Mouse (Mus musculus): ENCODE measurements around the gene Pinlyp. TPM values are rescaled to one million over a fixed set of nuclear protein-coding genes. Genes with fewer than 3 reads are reported as not detected.

Gene Pinlyp
- polyA plus RNA-seq, 1 experiment from 2014 or later, result 0.55 TPM

- Histone ChIP-seq H3K27me3 (ENCODE audit: insufficient read depth, low read length) (no peaks in the 10 kb centered on the region), H3K9ac (ENCODE audit: low read depth, low read length) (0 out of 2 replicates have a peak overlapping the region, but pooled peaks have one; percentile 5), H3K27ac (peak overlapping the region; percentile 36; the same call in 1 of the 2 replicates), H3K36me3 (ENCODE audit: insufficient read depth, low read length) (peaks cover 17% of the 10 kb centered on the region), H3K4me3 (replicated peaks; ENCODE audit: low read depth, low read length) (no peak overlapping the region), H3K4me1 (replicated peaks; ENCODE audit: insufficient read depth, low read length) (peaks cover 11% of the 10 kb centered on the region), H3K9me3 (replicated peaks; ENCODE audit: low read length) (no peaks in the 10 kb centered on the region), H3K4me2 (ENCODE audit: low read length) (no peak overlapping the region)
- ATAC-seq (replicated peaks; ENCODE audit: low FRiP score, low read depth) (0 out of 2 replicates have a peak, but pooled peaks have one; percentile 11), DNase-seq (ENCODE audit: low spot score) (peak; percentile 21)
- TF ChIP-seq CTCF (IDR thresholded peaks at IDR 0.05; ENCODE audit: low read depth), result no peak
- 47% methylated on average over 5 of the region's 5 CpGs for WGBS
Observed at GRCm38 (mm10) chr7:24537591-24537990, 8.3 kb downstream of the Pinlyp start.

- no peak for TF ChIP-seq CTCF (IDR thresholded peaks at IDR 0.05; ENCODE audit: low read depth)
- peak; percentile 63 for DNase-seq (ENCODE audit: low spot score)
- peaks cover 15% of the 10 kb centered on the region for H3K4me1 ChIP-seq (replicated peaks; ENCODE audit: insufficient read depth, low read length)
- no peak overlapping the region for H3K9ac ChIP-seq (ENCODE audit: low read depth, low read length)
- peaks cover 17% of the 10 kb centered on the region for H3K36me3 ChIP-seq (ENCODE audit: insufficient read depth, low read length)
- H3K4me2 ChIP-seq (ENCODE audit: low read length), result no peak overlapping the region
- no peaks in the 10 kb centered on the region for H3K9me3 ChIP-seq (replicated peaks; ENCODE audit: low read length)
- 33% methylated on average over 4 of the region's 4 CpGs for WGBS
- H3K4me3 ChIP-seq (replicated peaks; ENCODE audit: low read depth, low read length), result no peak overlapping the region
- H3K27me3 ChIP-seq (ENCODE audit: insufficient read depth, low read length), result no peaks in the 10 kb centered on the region
- H3K27ac ChIP-seq, result peak overlapping the region; percentile 36; the same call in 1 of the 2 replicates
- peak; percentile 18; the same call in 1 of the 2 replicates for ATAC-seq (replicated peaks; ENCODE audit: low FRiP score, low read depth)
Observed at GRCm38 (mm10) chr7:24537081-24537480, 8.8 kb downstream of the Pinlyp start.

GRCm38 (mm10) chr7:24534301-24534700 lies 11.6 kb downstream of the Pinlyp start:
- ATAC-seq (replicated peaks; ENCODE audit: low FRiP score, low read depth) (no peak), DNase-seq (ENCODE audit: low spot score) (peak; percentile 15)
- Histone ChIP-seq H3K27me3 (ENCODE audit: insufficient read depth, low read length) (no peaks in the 10 kb centered on the region), H3K4me2 (ENCODE audit: low read length) (peak overlapping the region; percentile 23; the same call in 1 of the 2 replicates), H3K4me1 (replicated peaks; ENCODE audit: insufficient read depth, low read length) (peaks cover 20% of the 10 kb centered on the region), H3K27ac (no peak overlapping the region), H3K9ac (ENCODE audit: low read depth, low read length) (no peak overlapping the region), H3K4me3 (replicated peaks; ENCODE audit: low read depth, low read length) (0 out of 2 replicates have a peak overlapping the region, but pooled peaks have one; percentile 5), H3K9me3 (replicated peaks; ENCODE audit: low read length) (no peaks in the 10 kb centered on the region), H3K36me3 (ENCODE audit: insufficient read depth, low read length) (peaks cover 17% of the 10 kb centered on the region)
- 41% methylated on average over 19 of the region's 19 CpGs for WGBS
- TF ChIP-seq CTCF (IDR thresholded peaks at IDR 0.05; ENCODE audit: low read depth), result no peak

GRCm38 (mm10) chr7:24533806-24534205 lies 12.1 kb downstream of the Pinlyp start:
- Histone ChIP-seq H3K27me3 (ENCODE audit: insufficient read depth, low read length) (no peaks in the 10 kb centered on the region), H3K4me3 (replicated peaks; ENCODE audit: low read depth, low read length) (0 out of 2 replicates have a peak overlapping the region, but pooled peaks have one; percentile 5), H3K36me3 (ENCODE audit: insufficient read depth, low read length) (peaks cover 17% of the 10 kb centered on the region), H3K4me1 (replicated peaks; ENCODE audit: insufficient read depth, low read length) (peaks cover 20% of the 10 kb centered on the region), H3K27ac (no peak overlapping the region), H3K9ac (ENCODE audit: low read depth, low read length) (no peak overlapping the region), H3K9me3 (replicated peaks; ENCODE audit: low read length) (no peaks in the 10 kb centered on the region), H3K4me2 (ENCODE audit: low read length) (peak overlapping the region; percentile 23)
- no peak for DNase-seq (ENCODE audit: low spot score)
- no peak for TF ChIP-seq CTCF (IDR thresholded peaks at IDR 0.05; ENCODE audit: low read depth)
- WGBS, result 44% methylated on average over 42 of the region's 42 CpGs
- no peak for ATAC-seq (replicated peaks; ENCODE audit: low FRiP score, low read depth)

- H3K4me2 ChIP-seq (ENCODE audit: low read length), result no peak overlapping the region
- TF ChIP-seq CTCF (IDR thresholded peaks at IDR 0.05; ENCODE audit: low read depth), result no peak
- no peaks in the 10 kb centered on the region for H3K27me3 ChIP-seq (ENCODE audit: insufficient read depth, low read length)
- no peak overlapping the region for H3K27ac ChIP-seq
- H3K4me3 ChIP-seq (replicated peaks; ENCODE audit: low read depth, low read length), result no peak overlapping the region
- no peak overlapping the region for H3K9ac ChIP-seq (ENCODE audit: low read depth, low read length)
- peaks cover 17% of the 10 kb centered on the region for H3K36me3 ChIP-seq (ENCODE audit: insufficient read depth, low read length)
- DNase-seq (ENCODE audit: low spot score) (no peak), ATAC-seq (replicated peaks; ENCODE audit: low FRiP score, low read depth) (no peak)
- no peaks in the 10 kb centered on the region for H3K9me3 ChIP-seq (replicated peaks; ENCODE audit: low read length)
- 80% methylated on average over 28 of the region's 28 CpGs for WGBS
- peaks cover 17% of the 10 kb centered on the region for H3K4me1 ChIP-seq (replicated peaks; ENCODE audit: insufficient read depth, low read length)
Observed at GRCm38 (mm10) chr7:24533031-24533571, 12.8 kb downstream of the Pinlyp start.

GRCm38 (mm10) chr7:24531211-24531971 lies 14.5 kb downstream of the Pinlyp start:
- H3K4me3 ChIP-seq (replicated peaks; ENCODE audit: low read depth, low read length), result peak overlapping the region; percentile 56
- DNase-seq (ENCODE audit: low spot score) (peak; percentile 92), ATAC-seq (replicated peaks; ENCODE audit: low FRiP score, low read depth) (peak; percentile 55)
- H3K27ac ChIP-seq, result peak overlapping the region; percentile 94
- peak overlapping the region; percentile 74 for H3K9ac ChIP-seq (ENCODE audit: low read depth, low read length)
- H3K4me2 ChIP-seq (ENCODE audit: low read length), result peak overlapping the region; percentile 90
- peak; percentile 86 for TF ChIP-seq CTCF (IDR thresholded peaks at IDR 0.05; ENCODE audit: low read depth)
- H3K36me3 ChIP-seq (ENCODE audit: insufficient read depth, low read length), result peaks cover 17% of the 10 kb centered on the region
- no peaks in the 10 kb centered on the region for H3K9me3 ChIP-seq (replicated peaks; ENCODE audit: low read length)
- no peaks in the 10 kb centered on the region for H3K27me3 ChIP-seq (ENCODE audit: insufficient read depth, low read length)
- peaks cover 9% of the 10 kb centered on the region; the same call in 1 of the 2 replicates for H3K4me1 ChIP-seq (replicated peaks; ENCODE audit: insufficient read depth, low read length)
- 2% methylated on average over 39 of the region's 43 CpGs for WGBS
